Mouse (Mus musculus) neural tube, embryonic 13.5 days (tissue): Measurements from ENCODE around the gene Hcn1. TPM values are rescaled to one million over a fixed set of nuclear protein-coding genes. Genes with fewer than 3 reads are reported as not detected.

ENCODE experiments used
- ATAC-seq: fragments of 200-750 bp; cut with Nextera tagmentation; 2 replicates; pipeline ENCODE4 v1.8.0; 2017; ENCODE audit warnings: low read depth, mild to moderate bottlenecking, moderate TSS enrichment, moderate library complexity
- H3K27ac ChIP-seq: fragments of 300-500 bp; sonication (generic); replicated peaks from 2 replicates; pipeline ENCODE4 v1.5.1; 2015; ENCODE audit warnings: moderate library complexity, mild to moderate bottlenecking, inconsistent platforms
- H3K27me3 ChIP-seq: fragments of 300-500 bp; sonication (generic); 2 replicates; pipeline ENCODE4 v1.6.1; 2015; ENCODE audit warnings: mild to moderate bottlenecking, inconsistent platforms
- H3K36me3 ChIP-seq: fragments of 300-500 bp; sonication (generic); 2 replicates; pipeline ENCODE4 v1.6.1; 2015; ENCODE audit warnings: mild to moderate bottlenecking, inconsistent platforms
- H3K4me1 ChIP-seq: fragments of 300-500 bp; sonication (generic); replicated peaks from 2 replicates; pipeline ENCODE4 v1.6.1; 2015; ENCODE audit warnings: inconsistent platforms
- H3K4me2 ChIP-seq: fragments of 300-500 bp; sonication (generic); 2 replicates; pipeline ENCODE4 v1.6.1; 2015; ENCODE audit warnings: inconsistent platforms, mild to moderate bottlenecking, moderate library complexity
- H3K4me3 ChIP-seq: fragments of 300-500 bp; sonication (generic); 2 replicates; pipeline ENCODE4 v1.5.1; 2015; ENCODE audit warnings: mild to moderate bottlenecking, inconsistent platforms
- H3K9ac ChIP-seq: fragments of 300-500 bp; sonication (generic); 2 replicates; pipeline ENCODE4 v1.6.1; 2015; ENCODE audit warnings: moderate library complexity, mild to moderate bottlenecking, inconsistent platforms
- H3K9me3 ChIP-seq: fragments of 300-500 bp; sonication (generic); 2 replicates; pipeline ENCODE4 v1.6.1; 2016; ENCODE audit warnings: inconsistent platforms
- WGBS: fragments of 180-500 bp; shearing (Covaris S2); methylation state at CpG from one replicate; pipeline ENCODE4 v1.1.7; 2015; 5-methylcytosine and 5-hydroxymethylcytosine counted together
- polyA plus RNA-seq: library from polyadenylated mRNA; unstranded; fragments of >200 nt; fragmentation: Nextera tagmentation; extraction: Ambion mirVana; gene quantifications from 2 replicates; pipeline ENCODE4 v1.2.1, GENCODE M21; 2015

Hcn1 gene
- polyA plus RNA-seq, 1 experiment from 2014 or later, result 0.54 TPM

DNA sequence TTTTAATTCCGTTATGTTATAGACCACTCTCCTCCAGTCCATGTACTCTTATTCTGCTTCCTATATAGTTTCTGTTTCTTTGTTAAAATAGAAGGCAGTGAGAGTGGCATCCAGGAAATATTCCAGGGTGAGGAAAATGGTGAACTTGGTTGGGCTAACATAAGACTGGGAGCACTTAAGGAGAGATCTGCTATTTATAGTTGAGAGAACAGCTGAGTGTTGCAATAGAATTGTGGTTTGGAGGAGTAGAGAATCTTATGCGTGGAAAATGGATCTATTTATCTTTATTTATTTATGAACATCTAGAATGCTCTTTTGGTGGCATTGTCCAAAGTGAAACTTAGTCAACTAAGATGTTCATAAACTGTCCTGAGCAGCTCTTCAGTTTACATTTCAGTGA, 104.4 kb downstream of the Hcn1 start:
- Histone ChIP-seq H3K9ac (no peak overlapping the region), H3K36me3 (no peaks in the 10 kb centered on the region), H3K27me3 (no peaks in the 10 kb centered on the region), H3K27ac (no peak overlapping the region), H3K4me1 (peaks cover 7% of the 10 kb centered on the region), H3K9me3 (no peaks in the 10 kb centered on the region), H3K4me2 (no peak overlapping the region), H3K4me3 (no peak overlapping the region)
- WGBS, result 65% methylated on average over 2 of the region's 2 CpGs
- 0 out of 2 replicates have a peak, but pooled peaks have one; percentile 27 for ATAC-seq

DNA sequence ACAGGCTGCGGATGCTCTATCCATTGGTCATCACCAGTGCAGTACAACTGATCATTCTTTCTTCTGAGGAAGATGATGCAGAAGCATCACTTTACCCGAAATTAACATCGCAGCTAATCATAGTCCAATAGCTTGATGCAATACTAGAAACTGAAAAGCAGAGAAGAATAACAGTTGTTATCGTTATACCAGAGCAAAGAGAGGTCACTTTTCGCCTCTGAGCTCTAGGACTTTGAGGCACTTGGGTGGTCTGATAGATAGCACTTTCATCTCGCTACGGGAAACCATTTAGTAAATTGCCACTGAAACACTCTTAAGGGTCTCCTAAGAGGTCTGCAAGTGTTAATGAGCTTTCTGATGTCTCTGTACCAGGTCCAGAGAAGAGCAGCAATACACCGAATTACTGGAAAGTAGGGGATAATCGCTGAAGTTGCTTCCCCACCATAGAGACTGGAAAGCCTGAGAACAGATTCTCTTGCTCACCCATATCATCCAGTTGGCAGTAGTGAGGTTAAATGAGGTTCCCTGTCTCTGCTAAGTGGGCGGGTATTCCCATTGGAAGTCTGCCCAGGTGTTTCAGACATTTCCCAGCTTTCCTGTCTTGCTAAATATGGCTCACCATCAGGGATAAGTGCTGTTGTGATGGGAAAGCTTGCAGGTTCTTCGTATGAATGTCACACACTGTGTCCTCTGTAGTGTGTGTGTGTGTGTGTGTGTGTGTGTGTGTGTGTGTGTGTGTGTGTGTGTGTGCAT, 105.0 kb downstream of the Hcn1 start:
- ATAC-seq, result no peak
- Histone ChIP-seq H3K9me3 (no peaks in the 10 kb centered on the region), H3K4me3 (no peak overlapping the region), H3K4me2 (no peak overlapping the region), H3K36me3 (no peaks in the 10 kb centered on the region), H3K9ac (no peak overlapping the region), H3K27me3 (no peaks in the 10 kb centered on the region), H3K4me1 (peaks cover 7% of the 10 kb centered on the region), H3K27ac (no peak overlapping the region)
- 77% methylated on average over 11 of the region's 11 CpGs for WGBS

DNA sequence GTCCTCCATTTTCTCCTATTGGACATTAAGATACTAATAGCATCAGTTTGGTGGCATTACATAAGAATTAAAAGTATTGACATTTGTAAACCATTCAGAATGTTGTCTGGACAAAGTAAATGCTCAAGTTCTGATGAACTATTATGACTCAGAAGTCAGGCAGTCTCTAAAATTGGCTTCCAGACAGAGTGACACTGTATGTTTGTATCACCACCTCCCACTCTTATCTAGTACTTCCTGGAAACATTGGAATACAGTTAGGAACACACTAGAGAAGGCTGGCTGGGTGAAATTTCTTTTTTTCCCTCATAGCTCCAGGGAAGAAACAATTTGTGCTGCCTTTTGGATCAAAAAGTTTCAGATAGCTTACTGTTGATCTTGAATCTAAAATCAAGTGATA, 108.7 kb downstream of the Hcn1 start:
- no peaks in the 10 kb centered on the region for H3K27me3 ChIP-seq
- no peak overlapping the region for H3K4me2 ChIP-seq
- H3K4me1 ChIP-seq, result peaks cover 7% of the 10 kb centered on the region
- ATAC-seq, result no peak
- H3K27ac ChIP-seq, result no peak overlapping the region
- H3K9me3 ChIP-seq, result no peaks in the 10 kb centered on the region
- H3K9ac ChIP-seq, result no peak overlapping the region
- H3K4me3 ChIP-seq, result no peak overlapping the region
- no peaks in the 10 kb centered on the region for H3K36me3 ChIP-seq

DNA sequence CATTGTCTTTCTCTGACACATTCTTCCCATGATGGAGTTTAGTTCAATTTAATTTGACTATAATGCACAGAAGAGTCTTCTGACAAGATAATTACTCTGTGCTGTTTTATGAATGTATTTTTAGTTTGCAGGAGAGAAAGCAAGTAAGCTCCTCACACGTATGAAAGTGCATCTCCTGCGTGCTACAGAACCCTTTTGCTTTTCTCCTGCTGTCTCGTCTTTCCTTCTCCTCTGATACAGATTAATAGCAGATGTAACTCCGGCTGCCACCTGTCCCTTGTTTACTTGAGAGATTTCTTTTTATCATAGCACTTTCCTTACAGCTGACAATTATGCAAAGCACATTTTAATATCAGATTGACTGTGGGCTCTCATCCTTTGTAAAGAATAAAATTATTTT, 120.0 kb downstream of the Hcn1 start:
- no peak for ATAC-seq
- Histone ChIP-seq H3K27me3 (no peaks in the 10 kb centered on the region), H3K4me1 (no peaks in the 10 kb centered on the region), H3K9me3 (no peaks in the 10 kb centered on the region), H3K36me3 (no peaks in the 10 kb centered on the region), H3K27ac (no peak overlapping the region), H3K4me2 (no peak overlapping the region), H3K4me3 (no peak overlapping the region), H3K9ac (no peak overlapping the region)
- WGBS, result 47% methylated on average over 4 of the region's 4 CpGs

DNA sequence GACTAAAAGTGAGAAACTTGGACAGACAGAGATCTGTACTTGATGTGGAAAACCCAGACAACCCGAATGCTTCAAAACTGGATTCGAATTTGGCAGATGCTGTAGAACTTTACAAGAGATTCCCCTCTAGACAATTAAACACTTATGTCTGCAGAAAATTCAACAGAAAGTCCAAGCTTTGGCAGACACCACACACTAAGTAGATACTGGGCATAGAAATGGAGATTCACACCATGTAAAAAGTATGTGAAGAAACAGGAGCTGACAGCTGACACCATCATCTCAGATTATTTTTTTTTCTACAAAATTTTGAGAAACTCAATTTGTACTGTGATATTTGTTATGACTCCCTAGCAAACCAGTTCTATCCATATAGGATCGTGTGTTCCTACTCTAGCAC, 122.0 kb downstream of the Hcn1 start:
- Histone ChIP-seq H3K4me3 (no peak overlapping the region), H3K36me3 (no peaks in the 10 kb centered on the region), H3K27ac (no peak overlapping the region), H3K9me3 (no peaks in the 10 kb centered on the region), H3K4me2 (no peak overlapping the region), H3K4me1 (no peaks in the 10 kb centered on the region), H3K9ac (no peak overlapping the region), H3K27me3 (no peaks in the 10 kb centered on the region)
- WGBS, result 87% methylated on average over 3 of the region's 3 CpGs
- ATAC-seq, result no peak

DNA sequence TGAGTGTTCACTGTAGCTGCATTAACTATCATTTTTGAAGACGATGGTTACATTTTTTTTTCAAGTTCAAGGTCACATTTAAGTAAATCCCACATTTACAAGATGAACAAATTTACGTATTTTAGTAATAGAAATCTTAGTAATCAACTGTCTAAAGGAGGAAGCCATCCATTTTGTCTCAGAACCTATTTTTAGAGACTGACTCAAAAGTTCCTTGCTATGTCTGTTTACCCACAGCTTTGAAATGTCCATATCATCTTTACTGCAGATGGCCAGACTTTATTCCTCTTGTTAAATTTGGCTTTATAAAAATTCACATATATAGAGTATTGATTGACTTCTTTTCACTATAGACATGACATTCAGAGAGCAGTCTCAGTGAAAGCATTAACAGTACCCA, 126.3 kb downstream of the Hcn1 start:
- Histone ChIP-seq H3K27me3 (no peaks in the 10 kb centered on the region), H3K4me1 (no peaks in the 10 kb centered on the region), H3K9ac (no peak overlapping the region), H3K4me2 (no peak overlapping the region), H3K4me3 (no peak overlapping the region), H3K27ac (no peak overlapping the region), H3K36me3 (no peaks in the 10 kb centered on the region), H3K9me3 (no peaks in the 10 kb centered on the region)
- ATAC-seq, result no peak
- WGBS, result 87% methylated on average over 2 of the region's 2 CpGs

DNA sequence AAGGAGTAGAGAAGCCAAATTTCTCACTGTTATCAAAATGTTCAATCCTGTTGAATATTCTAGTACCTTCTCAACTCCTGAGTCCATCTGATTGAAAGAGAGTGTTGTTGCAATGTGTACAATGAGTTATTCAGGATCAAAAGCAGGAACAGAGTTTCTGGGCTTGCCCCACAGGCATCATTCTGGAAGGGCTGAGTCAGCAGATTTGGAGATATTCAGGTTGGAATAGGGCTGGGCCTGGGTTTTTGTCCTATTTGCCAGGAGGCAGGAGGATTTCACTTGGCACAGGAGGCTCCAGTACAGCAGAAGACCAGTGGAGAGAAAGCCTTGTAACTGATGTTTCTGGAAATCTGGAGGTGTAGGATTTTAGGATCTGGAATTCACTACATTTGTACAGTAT, 130.6 kb downstream of the Hcn1 start:
- no peak for ATAC-seq
- Histone ChIP-seq H3K27ac (no peak overlapping the region), H3K27me3 (no peaks in the 10 kb centered on the region), H3K36me3 (no peaks in the 10 kb centered on the region), H3K9me3 (no peaks in the 10 kb centered on the region), H3K4me3 (no peak overlapping the region), H3K4me1 (no peaks in the 10 kb centered on the region), H3K4me2 (no peak overlapping the region), H3K9ac (no peak overlapping the region)

DNA sequence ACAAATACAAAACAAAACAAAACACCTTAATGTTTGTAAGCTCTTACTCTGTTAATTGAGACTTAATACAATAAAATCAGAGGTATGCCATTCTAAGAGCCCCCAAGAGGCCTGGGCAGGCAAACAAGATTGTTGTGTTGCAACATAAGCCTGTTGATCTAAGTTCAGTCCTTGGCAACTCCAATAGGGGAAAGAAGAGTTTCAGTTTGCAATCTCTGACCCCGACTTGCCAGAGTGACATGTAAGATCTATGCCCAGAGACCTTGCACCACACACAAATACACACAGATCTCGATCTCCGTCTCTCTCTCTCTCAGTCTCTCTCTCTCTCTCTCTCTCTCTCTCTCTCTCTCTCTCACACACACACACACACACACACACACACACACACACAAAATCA, 142.3 kb downstream of the Hcn1 start:
- Histone ChIP-seq H3K4me1 (no peaks in the 10 kb centered on the region), H3K4me3 (no peak overlapping the region), H3K4me2 (no peak overlapping the region), H3K9me3 (no peaks in the 10 kb centered on the region), H3K27ac (no peak overlapping the region), H3K9ac (no peak overlapping the region), H3K27me3 (no peaks in the 10 kb centered on the region), H3K36me3 (no peaks in the 10 kb centered on the region)
- WGBS, result 90% methylated on average over 3 of the region's 3 CpGs
- no peak for ATAC-seq

DNA sequence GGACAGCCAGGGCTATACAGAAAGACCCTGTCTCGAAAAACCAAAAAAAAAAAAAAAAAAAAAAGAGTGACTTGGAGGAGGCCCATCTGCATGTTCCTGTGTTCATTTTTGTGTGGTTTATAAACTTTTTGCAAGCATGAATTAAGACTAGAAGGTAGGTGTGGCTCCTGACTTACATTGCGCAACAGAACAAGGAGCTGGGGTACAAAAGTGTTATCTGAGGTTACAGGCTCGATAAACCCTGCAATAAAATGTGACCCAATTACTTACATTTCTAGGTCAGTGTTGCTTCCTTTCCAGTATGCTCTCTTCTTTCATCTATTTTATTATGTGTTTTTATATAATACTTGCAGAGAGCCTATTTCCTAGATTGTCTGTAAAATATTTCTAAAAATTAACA, 143.1 kb downstream of the Hcn1 start:
- WGBS, result 84% methylated on average over 3 of the region's 3 CpGs
- Histone ChIP-seq H3K4me1 (no peaks in the 10 kb centered on the region), H3K4me3 (no peak overlapping the region), H3K27me3 (no peaks in the 10 kb centered on the region), H3K27ac (no peak overlapping the region), H3K9ac (no peak overlapping the region), H3K9me3 (no peaks in the 10 kb centered on the region), H3K4me2 (no peak overlapping the region), H3K36me3 (no peaks in the 10 kb centered on the region)
- ATAC-seq, result no peak

DNA sequence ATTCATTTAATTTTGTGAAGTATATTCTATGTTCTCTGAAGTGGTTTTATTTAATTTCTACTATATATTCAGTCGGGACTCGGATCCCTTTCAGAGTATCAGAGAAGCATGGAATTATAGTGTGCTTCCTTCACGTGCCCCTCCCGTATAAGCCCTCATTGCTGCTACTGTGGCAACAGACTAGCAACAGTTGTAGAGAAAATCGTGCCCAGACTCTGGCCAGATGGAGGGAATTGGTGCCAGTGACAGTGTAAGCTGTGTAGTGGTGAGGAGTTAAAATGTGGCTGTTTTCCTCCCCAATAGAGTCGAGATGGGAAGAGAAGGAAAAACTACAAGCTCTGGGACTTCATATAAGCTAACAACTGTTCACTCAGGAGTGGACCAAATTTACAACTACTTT, 163.4 kb downstream of the Hcn1 start:
- Histone ChIP-seq H3K9me3 (no peaks in the 10 kb centered on the region), H3K36me3 (no peaks in the 10 kb centered on the region), H3K4me3 (no peak overlapping the region), H3K27me3 (no peaks in the 10 kb centered on the region), H3K27ac (no peak overlapping the region), H3K4me2 (no peak overlapping the region), H3K9ac (no peak overlapping the region), H3K4me1 (no peaks in the 10 kb centered on the region)
- ATAC-seq, result 0 out of 2 replicates have a peak, but pooled peaks have one; percentile 40
- 69% methylated on average over 6 of the region's 6 CpGs for WGBS

DNA sequence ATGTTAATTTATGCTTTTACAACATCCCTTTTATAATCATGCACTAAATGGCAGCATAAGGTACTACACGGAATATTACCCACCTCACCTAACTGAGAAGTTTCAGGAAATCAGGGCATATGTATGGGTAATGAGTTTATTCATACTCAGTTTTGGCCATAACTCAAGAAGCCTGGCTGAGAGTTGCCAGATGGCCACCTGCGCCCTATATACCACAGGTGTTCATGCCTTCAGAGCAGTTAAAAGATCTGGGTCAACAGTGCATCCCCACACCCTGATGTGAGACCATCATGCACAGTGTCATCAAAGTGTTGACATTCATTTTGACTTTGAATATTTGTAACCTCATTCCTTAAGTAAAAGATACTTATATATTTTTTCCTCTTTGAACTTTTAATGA, 183.3 kb downstream of the Hcn1 start:
- Histone ChIP-seq H3K9ac (no peak overlapping the region), H3K27me3 (no peaks in the 10 kb centered on the region), H3K27ac (no peak overlapping the region), H3K36me3 (no peaks in the 10 kb centered on the region), H3K4me3 (no peak overlapping the region), H3K9me3 (no peaks in the 10 kb centered on the region), H3K4me2 (no peak overlapping the region), H3K4me1 (no peaks in the 10 kb centered on the region)
- ATAC-seq, result no peak
- 88% methylated on average over 2 of the region's 2 CpGs for WGBS

DNA sequence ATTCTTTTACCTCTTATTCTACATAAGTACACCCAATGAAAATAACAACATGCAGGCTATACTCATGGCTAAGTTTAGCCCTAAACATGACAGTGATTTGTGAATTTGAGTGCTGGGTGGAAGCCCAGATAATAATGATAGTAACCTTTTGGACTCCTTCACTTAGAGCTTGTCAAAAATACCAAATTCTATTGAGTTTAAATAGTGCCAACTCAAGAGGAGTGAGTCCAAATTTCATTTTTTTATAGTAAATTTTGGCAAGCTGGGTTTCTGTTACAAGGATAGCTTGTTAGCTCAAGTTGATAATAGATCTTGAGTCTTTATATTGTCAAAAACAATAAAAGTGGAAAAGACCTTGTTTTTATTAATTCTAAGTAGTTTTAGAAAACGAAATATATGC, 190.7 kb downstream of the Hcn1 start:
- H3K27me3 ChIP-seq, result no peaks in the 10 kb centered on the region
- H3K36me3 ChIP-seq, result no peaks in the 10 kb centered on the region
- 63% methylated on average over 1 of the region's 1 CpGs for WGBS
- no peak overlapping the region for H3K9ac ChIP-seq
- no peaks in the 10 kb centered on the region for H3K4me1 ChIP-seq
- no peak overlapping the region for H3K27ac ChIP-seq
- H3K4me2 ChIP-seq, result no peak overlapping the region
- H3K9me3 ChIP-seq, result no peaks in the 10 kb centered on the region
- no peak for ATAC-seq
- H3K4me3 ChIP-seq, result no peak overlapping the region

DNA sequence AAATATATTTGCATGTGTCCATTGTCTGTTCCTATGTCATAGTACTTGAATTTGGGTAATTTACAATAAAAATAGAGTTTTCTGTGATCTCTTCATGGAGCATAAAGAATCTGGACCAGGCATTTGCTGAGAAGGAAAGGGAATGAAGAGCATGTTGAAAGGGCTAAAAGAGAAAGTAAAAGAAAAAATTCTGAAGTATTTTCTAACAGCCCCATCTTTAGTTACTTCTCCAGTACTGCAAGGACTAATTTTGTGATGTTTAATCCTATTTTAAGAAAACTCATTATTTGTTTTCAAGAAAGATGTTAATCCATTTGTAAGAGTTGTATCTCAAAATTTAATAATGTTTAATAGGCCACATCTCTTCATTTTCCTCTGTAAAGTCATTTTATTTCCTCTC, 198.9 kb downstream of the Hcn1 start:
- Histone ChIP-seq H3K4me3 (no peak overlapping the region), H3K27me3 (no peaks in the 10 kb centered on the region), H3K9me3 (no peaks in the 10 kb centered on the region), H3K27ac (no peak overlapping the region), H3K9ac (no peak overlapping the region), H3K36me3 (no peaks in the 10 kb centered on the region), H3K4me1 (no peaks in the 10 kb centered on the region), H3K4me2 (no peak overlapping the region)
- no peak for ATAC-seq
